In genomic region chr9:65164870-65165269, GRCm38 (mm10) we compare ENCODE assay signal across 13 mouse cellular contexts. TPM values are rescaled to one million over a fixed set of nuclear protein-coding genes. Genes with fewer than 3 reads are reported as not detected.
DNase-seq lines count a peak whose midpoint lies in the region; ATAC-seq and TF ChIP-seq lines count a peak whose summit lies in the region.
"Had no signal": no experiment of that assay in that cellular context is flagged by ENCODE, and none has a peak within 500 bp of the region (broad histone marks: within the 10 kb centered on the region; RNA-seq: fewer than 3 reads in every experiment).

No protein-coding gene starts in this region.

- no peak overlapping the region for H3K27ac ChIP-seq in heart, postnatal 0 days (ENCODE audit: low read depth)
- H3K27ac ChIP-seq in lung, postnatal 0 days (ENCODE audit: low read length) = no peak overlapping the region
- peak overlapping the region; percentile 83 for H3K27ac ChIP-seq in embryonic facial prominence, embryonic 10.5 days (replicated peaks)
- H3K27ac ChIP-seq in hindbrain, embryonic 14.5 days = no peak overlapping the region
- H3K27ac ChIP-seq: embryonic facial prominence, embryonic 15.5 days; macrophage had no signal

- DNase-seq in heart, postnatal 0 days (ENCODE audit: low spot score) = no peak
- DNase-seq in heart, adult 11 months = no peak
- peak; percentile 56 for DNase-seq in lung, postnatal 0 days (ENCODE audit: low spot score)
- no peak for DNase-seq in lung, postnatal 10 days
- DNase-seq in MEL-GATA-1-ER (ENCODE audit: extremely low read depth, low read depth) = peak; percentile 27
- DNase-seq in embryonic facial prominence, embryonic 10.5 days (ENCODE audit: low spot score) = no peak
- DNase-seq in gastrocnemius, postnatal 25 days = no peak
- no peak for DNase-seq in hindbrain, embryonic 14.5 days (ENCODE audit: low spot score)
- DNase-seq: thymus, postnatal 36 days had no signal

- no peak for ATAC-seq in heart, postnatal 0 days (ENCODE audit: insufficient read depth, low read depth)
- no peak for ATAC-seq in lung, postnatal 0 days
- ATAC-seq in hindbrain, embryonic 14.5 days (ENCODE audit: low FRiP score) = no peak

- no peak overlapping the region for H3K4me3 ChIP-seq in heart, postnatal 0 days (ENCODE audit: low read depth, low read length)
- no peak overlapping the region for H3K4me3 ChIP-seq in lung, postnatal 0 days (ENCODE audit: low read depth, low read length)
- no peak overlapping the region for H3K4me3 ChIP-seq in embryonic facial prominence, embryonic 10.5 days
- no peak overlapping the region for H3K4me3 ChIP-seq in hindbrain, embryonic 14.5 days (replicated peaks; ENCODE audit: low read length)
- H3K4me3 ChIP-seq: embryonic facial prominence, embryonic 15.5 days had no signal

- TF ChIP-seq CTCF in heart, postnatal 0 days (IDR thresholded peaks at IDR 0.05; ENCODE audit: low read depth) = peak; percentile 55
- TF ChIP-seq CTCF in lung, postnatal 0 days (IDR thresholded peaks at IDR 0.05) = peak; percentile 75

- H3K4me1 ChIP-seq in heart, postnatal 0 days (ENCODE audit: control insufficient read depth, insufficient read depth) = peaks cover 8% of the 10 kb centered on the region; the same call in 1 of the 2 replicates
- no peaks in the 10 kb centered on the region for H3K4me1 ChIP-seq in lung, postnatal 0 days (ENCODE audit: insufficient read depth, low read depth, low read length)
- peaks cover 98% of the 10 kb centered on the region for H3K4me1 ChIP-seq in embryonic facial prominence, embryonic 10.5 days
- peaks cover 39% of the 10 kb centered on the region for H3K4me1 ChIP-seq in hindbrain, embryonic 14.5 days (replicated peaks; ENCODE audit: control insufficient read depth, insufficient read depth, low read length)

- no peak overlapping the region for H3K9ac ChIP-seq in heart, postnatal 0 days (replicated peaks; ENCODE audit: low read depth, low read length)
- no peak overlapping the region for H3K9ac ChIP-seq in lung, postnatal 0 days (replicated peaks; ENCODE audit: low read depth)
- no peak overlapping the region for H3K9ac ChIP-seq in hindbrain, embryonic 14.5 days
- H3K9ac ChIP-seq: embryonic facial prominence, embryonic 15.5 days had no signal

- H3K27me3 ChIP-seq in heart, postnatal 0 days (ENCODE audit: control insufficient read depth, insufficient read depth, low read length) = peaks cover 44% of the 10 kb centered on the region
- H3K27me3 ChIP-seq in lung, postnatal 0 days (replicated peaks; ENCODE audit: insufficient read depth, low read length) = peaks cover 22% of the 10 kb centered on the region
- H3K27me3 ChIP-seq in embryonic facial prominence, embryonic 10.5 days (replicated peaks; ENCODE audit: low read depth, poor library complexity, severe bottlenecking) = 0 out of 2 replicates have a peak, but pooled peaks cover 4% of the 10 kb centered on the region
- no peaks in the 10 kb centered on the region for H3K27me3 ChIP-seq in hindbrain, embryonic 14.5 days (ENCODE audit: control insufficient read depth, insufficient read depth, low read length)

- 18% methylated on average over 1 of the region's 1 CpGs for WGBS in heart, postnatal 0 days
- WGBS in lung, postnatal 0 days = 14% methylated on average over 1 of the region's 1 CpGs
- whole genome bisulfite sequencing in embryonic facial prominence, embryonic 10.5 days = 21% methylated on average over 1 of the region's 1 CpGs
- 29% methylated on average over 1 of the region's 1 CpGs for WGBS in hindbrain, embryonic 14.5 days

- no peaks in the 10 kb centered on the region for H3K9me3 ChIP-seq in heart, postnatal 0 days (replicated peaks; ENCODE audit: control insufficient read depth, low read length)
- no peaks in the 10 kb centered on the region for H3K9me3 ChIP-seq in lung, postnatal 0 days (ENCODE audit: low read length)
- no peaks in the 10 kb centered on the region for H3K9me3 ChIP-seq in embryonic facial prominence, embryonic 10.5 days
- no peaks in the 10 kb centered on the region for H3K9me3 ChIP-seq in hindbrain, embryonic 14.5 days (ENCODE audit: control insufficient read depth, low read length)
- H3K9me3 ChIP-seq: embryonic facial prominence, embryonic 15.5 days had no signal

- H3K36me3 ChIP-seq in heart, postnatal 0 days (replicated peaks; ENCODE audit: control insufficient read depth, insufficient read depth, low read length) = no peaks in the 10 kb centered on the region
- no peaks in the 10 kb centered on the region for H3K36me3 ChIP-seq in lung, postnatal 0 days (ENCODE audit: insufficient read depth, low read length)
- peaks cover 43% of the 10 kb centered on the region for H3K36me3 ChIP-seq in embryonic facial prominence, embryonic 10.5 days (replicated peaks)
- no peaks in the 10 kb centered on the region for H3K36me3 ChIP-seq in hindbrain, embryonic 14.5 days (replicated peaks; ENCODE audit: control insufficient read depth, insufficient read depth)
- H3K36me3 ChIP-seq: embryonic facial prominence, embryonic 15.5 days had no signal

- TF ChIP-seq EP300 in heart, postnatal 0 days (IDR thresholded peaks at IDR 0.05; ENCODE audit: low read depth) = no peak
- no peak for TF ChIP-seq EP300 in lung, postnatal 0 days (IDR thresholded peaks at IDR 0.05)

- no peak overlapping the region for H3K4me2 ChIP-seq in heart, postnatal 0 days (ENCODE audit: low read depth, low read length)
- H3K4me2 ChIP-seq in lung, postnatal 0 days (replicated peaks; ENCODE audit: low read depth, low read length) = no peak overlapping the region
- H3K4me2 ChIP-seq in hindbrain, embryonic 14.5 days (replicated peaks) = no peak overlapping the region
- H3K4me2 ChIP-seq: embryonic facial prominence, embryonic 15.5 days had no signal

RNA-seq across cellular contexts. Expression of gene Igdcc3, which starts 23.9 kb away (rescaled TPM):
- total RNA-seq in heart, postnatal 0 days (2014; rRNA removed; ENCODE audit: low replicate concordance) = not detected in 2 replicates
- 0.11 and 0.15 TPM in 2 replicates for polyA plus RNA-seq in heart, postnatal 0 days (2015; fragmentation: Nextera tagmentation; extraction: Ambion mirVana)
- polyA plus RNA-seq in lung, postnatal 0 days (2015; fragmentation: Nextera tagmentation; extraction: Ambion mirVana) = 0.33 and 0.67 TPM in 2 replicates
- 167 and 281 TPM in 2 replicates for polyA plus RNA-seq in embryonic facial prominence, embryonic 10.5 days (2016; fragmentation: Nextera tagmentation; extraction: Ambion mirVana)
- under 1 TPM; 0.21 to 0.33 TPM for total RNA-seq in gastrocnemius, postnatal 25 days (2021)
- 10.5 and 10.6 TPM in 2 replicates for polyA plus RNA-seq in hindbrain, embryonic 14.5 days (2014; fragmentation: Nextera tagmentation; extraction: Ambion mirVana)
- total RNA-seq: granulocyte monocyte progenitor cell, adult 5-6 weeks had no signal
- polyA plus RNA-seq: macrophage; small intestine, adult 2 months had no signal

RNA-seq across cellular contexts. Expression of gene Parp16, which starts 30.3 kb away (rescaled TPM):
- total RNA-seq in heart, postnatal 0 days (2014; rRNA removed; ENCODE audit: low replicate concordance) = 1.8 and 7.7 TPM in 2 replicates
- 5.7 and 5.8 TPM in 2 replicates for polyA plus RNA-seq in heart, postnatal 0 days (2015; fragmentation: Nextera tagmentation; extraction: Ambion mirVana)
- polyA plus RNA-seq in lung, postnatal 0 days (2015; fragmentation: Nextera tagmentation; extraction: Ambion mirVana) = 5.3 and 5.4 TPM in 2 replicates
- polyA plus RNA-seq in embryonic facial prominence, embryonic 10.5 days (2016; fragmentation: Nextera tagmentation; extraction: Ambion mirVana) = 8.2 and 8.3 TPM in 2 replicates
- 1 to 10 TPM; 3.8 to 5.3 TPM for total RNA-seq in gastrocnemius, postnatal 25 days (2021)
- 6.3 and 7.9 TPM in 2 replicates for polyA plus RNA-seq in hindbrain, embryonic 14.5 days (2014; fragmentation: Nextera tagmentation; extraction: Ambion mirVana)

Comparison
In these comparisons a context has a peak if more than half of its experiments do, and no peak if none do; other contexts are left out.
1. DNase-seq: peak in lung, postnatal 0 days (single experiment) and MEL-GATA-1-ER (single experiment); none in heart, postnatal 0 days (single experiment), heart, adult 11 months (single experiment), lung, postnatal 10 days (single experiment), embryonic facial prominence, embryonic 10.5 days (single experiment), gastrocnemius, postnatal 25 days (single experiment) and hindbrain, embryonic 14.5 days (single experiment).
2. RNA of gene Igdcc3, which starts 23.9 kb away (polyA plus RNA-seq): 167 to 281 TPM in embryonic facial prominence, embryonic 10.5 days; 10.5 to 10.6 TPM in hindbrain, embryonic 14.5 days, 0.33 to 0.67 TPM in lung, postnatal 0 days and 0.11 to 0.15 TPM in heart, postnatal 0 days; every median in the first group is over 10 times any median in the second.